Mouse (Mus musculus) limb, embryonic 12.5 days (tissue): ENCODE results near the gene Urb2. TPM values are rescaled to one million over a fixed set of nuclear protein-coding genes. Genes with fewer than 3 reads are reported as not detected.
"Not testable (repeated sequence)": the region's sequence is repeated elsewhere in the genome, so short reads cannot be mapped to it uniquely, and the experiment has no call there.

Experiments used
- ATAC-seq: fragments of 200-750 bp; cut with Nextera tagmentation; 2 replicates; pipeline ENCODE4 v1.8.0; 2017; ENCODE audit warnings: low read depth, moderate TSS enrichment; ENCODE audit not compliant: insufficient number of reproducible peaks, insufficient read depth, low FRiP score, low TSS enrichment
- H3K27ac ChIP-seq: fragments of 300-500 bp; sonication (generic); 2 replicates; pipeline ENCODE4 v1.5.1; 2016; ENCODE audit warnings: mild to moderate bottlenecking, moderate library complexity
- H3K27me3 ChIP-seq: fragments of 300-500 bp; sonication (generic); 2 replicates; pipeline ENCODE4 v1.6.1; 2016; ENCODE audit warnings: mild to moderate bottlenecking, moderate library complexity
- H3K36me3 ChIP-seq: fragments of 300-500 bp; sonication (generic); 2 replicates; pipeline ENCODE4 v1.6.1; 2016; ENCODE audit warnings: mild to moderate bottlenecking, moderate library complexity
- H3K4me1 ChIP-seq: fragments of 300-500 bp; sonication (generic); replicated peaks from 2 replicates; pipeline ENCODE4 v1.6.1; 2016
- H3K4me2 ChIP-seq: fragments of 300-500 bp; sonication (generic); 2 replicates; pipeline ENCODE4 v1.6.1; 2016; ENCODE audit warnings: mild to moderate bottlenecking, moderate library complexity
- H3K4me3 ChIP-seq: fragments of 300-500 bp; sonication (generic); replicated peaks from 2 replicates; pipeline ENCODE4 v1.5.1; 2016; ENCODE audit warnings: mild to moderate bottlenecking
- H3K9ac ChIP-seq: fragments of 300-500 bp; sonication (generic); replicated peaks from 2 replicates; pipeline ENCODE4 v1.6.1; 2016; ENCODE audit warnings: mild to moderate bottlenecking, moderate library complexity
- H3K9me3 ChIP-seq: fragments of 300-500 bp; sonication (generic); 2 replicates; pipeline ENCODE4 v1.6.1; 2016; ENCODE audit warnings: mild to moderate bottlenecking, moderate library complexity
- WGBS: fragments of 180-500 bp; shearing (Covaris S2); methylation state at CpG from one replicate; pipeline ENCODE4 v1.1.7; 2016; 5-methylcytosine and 5-hydroxymethylcytosine counted together
- polyA plus RNA-seq: library from polyadenylated mRNA; unstranded; fragments of >200 nt; fragmentation: Nextera tagmentation; extraction: Ambion mirVana; gene quantifications from 2 replicates; pipeline ENCODE4 v1.2.1, GENCODE M21; 2016

Gene Urb2
- polyA plus RNA-seq, 1 experiment from 2014 or later, result 5.1 TPM

GRCm38 (mm10) chr8:124014751-124015150 lies 6.6 kb upstream of the Urb2 start:
- Histone ChIP-seq H3K27ac (no peak overlapping the region), H3K9ac (no peak overlapping the region), H3K4me3 (no peak overlapping the region), H3K4me2 (no peak overlapping the region), H3K36me3 (peaks cover 7% of the 10 kb centered on the region; the same call in 1 of the 2 replicates), H3K27me3 (no peaks in the 10 kb centered on the region), H3K4me1 (peaks cover 7% of the 10 kb centered on the region), H3K9me3 (no peaks in the 10 kb centered on the region)
- no peak for ATAC-seq
- WGBS, result 87% methylated on average over 3 of the region's 3 CpGs

DNA sequence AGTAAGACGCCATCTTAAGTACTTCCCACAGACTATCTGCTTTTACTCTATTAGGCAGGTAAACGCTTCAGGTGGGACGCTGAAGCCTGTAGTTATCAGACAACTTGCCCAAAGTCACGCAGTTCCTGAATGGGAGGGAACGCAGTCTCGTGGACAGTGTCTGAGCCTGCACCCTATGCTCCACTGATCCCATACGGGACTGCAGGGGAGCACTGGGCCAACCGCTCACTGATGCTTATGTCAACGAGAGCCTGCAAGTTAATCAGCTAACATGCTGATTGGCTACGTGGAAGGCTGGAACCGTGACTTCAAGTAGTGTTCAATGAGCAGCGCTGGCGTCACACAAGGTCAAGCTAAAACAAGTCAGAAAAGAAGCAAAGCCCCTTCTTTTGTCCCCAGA lies 1.5 kb upstream of the Urb2 start:
- Histone ChIP-seq H3K4me3 (peak overlapping the region; percentile 70), H3K27ac (no peak overlapping the region), H3K9me3 (no peaks in the 10 kb centered on the region), H3K36me3 (peaks cover 17% of the 10 kb centered on the region), H3K4me2 (peak overlapping the region; percentile 69), H3K4me1 (peaks cover 23% of the 10 kb centered on the region), H3K9ac (0 out of 2 replicates have a peak overlapping the region, but pooled peaks have one; percentile 34), H3K27me3 (no peaks in the 10 kb centered on the region)
- ATAC-seq, result 0 out of 2 replicates have a peak, but pooled peaks have one; percentile 43
- 40% methylated on average over 13 of the region's 13 CpGs for WGBS

DNA sequence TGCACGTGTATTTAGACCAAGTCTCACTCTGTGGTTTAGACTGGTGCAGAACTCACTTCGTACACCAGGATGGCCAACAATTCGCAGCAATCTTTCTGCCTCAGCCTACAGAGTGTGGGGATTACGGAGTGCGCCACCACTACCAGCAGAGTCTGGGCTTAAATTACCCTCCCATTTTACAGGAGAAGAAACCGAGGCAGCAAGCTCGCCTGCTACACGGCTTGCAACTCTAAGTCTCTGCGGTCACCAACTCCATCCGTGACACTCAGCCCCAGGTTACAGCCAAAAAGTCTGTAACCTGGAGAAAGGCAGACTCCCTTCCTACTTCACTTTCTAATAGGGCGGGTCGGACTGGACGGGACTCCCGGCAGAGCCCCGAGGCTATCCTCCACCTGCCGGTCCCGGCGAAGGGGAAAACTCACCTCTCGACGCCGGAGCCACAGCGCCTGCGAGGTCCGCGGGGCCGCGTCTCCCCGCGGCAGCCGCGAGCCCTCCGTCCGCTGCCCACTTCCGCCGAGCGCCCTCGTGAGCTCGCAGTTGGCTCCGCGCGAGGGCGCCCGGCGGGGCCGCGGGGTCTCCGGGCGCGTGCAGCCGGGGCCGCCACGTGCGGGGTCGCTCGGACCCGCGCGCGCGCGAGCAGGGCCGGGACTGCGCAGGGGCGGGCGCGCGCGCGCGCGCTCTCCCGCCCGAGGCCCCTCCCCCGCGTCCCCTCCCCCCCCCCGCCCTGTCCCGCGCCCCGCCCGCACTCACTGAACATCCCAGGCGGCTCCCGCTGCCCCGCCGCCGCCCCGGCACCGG lies 670 bp upstream of the Urb2 start:
- H3K4me1 ChIP-seq, result peaks cover 23% of the 10 kb centered on the region
- ATAC-seq, result peak; percentile 81
- H3K4me2 ChIP-seq, result peak overlapping the region; percentile 69
- H3K36me3 ChIP-seq, result peaks cover 26% of the 10 kb centered on the region
- no peaks in the 10 kb centered on the region for H3K9me3 ChIP-seq
- peak overlapping the region; percentile 84 for H3K9ac ChIP-seq
- WGBS, result 1% methylated on average over 61 of the region's 87 CpGs
- peak overlapping the region; percentile 70 for H3K4me3 ChIP-seq
- no peaks in the 10 kb centered on the region for H3K27me3 ChIP-seq
- H3K27ac ChIP-seq, result peak overlapping the region; percentile 97

DNA sequence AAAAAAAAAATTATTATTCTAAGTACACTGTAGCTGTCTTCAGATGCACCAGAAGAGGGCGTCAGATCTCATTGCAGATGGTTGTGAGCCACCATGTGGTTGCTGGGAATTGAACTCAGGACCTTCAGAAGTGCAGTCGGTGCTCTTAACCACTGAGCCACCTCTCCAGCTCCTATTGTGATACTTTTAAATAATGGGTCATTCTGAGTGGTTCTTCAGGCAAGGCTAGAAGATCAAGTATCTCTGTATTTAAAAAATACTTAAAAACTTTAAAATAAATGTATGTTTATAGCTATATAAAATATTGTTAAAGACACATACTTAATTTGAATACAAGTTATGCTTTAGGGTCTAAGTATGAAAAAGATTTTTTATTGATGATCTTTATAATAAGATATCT lies 5.0 kb downstream of the Urb2 start:
- H3K4me1 ChIP-seq, H3K27ac ChIP-seq, ATAC-seq, H3K4me2 ChIP-seq, H3K9ac ChIP-seq, H3K4me3 ChIP-seq, H3K27me3 ChIP-seq, H3K9me3 ChIP-seq: not testable (repeated sequence)
- 81% methylated on average over 2 of the region's 2 CpGs for WGBS
- peaks cover 77% of the 10 kb centered on the region for H3K36me3 ChIP-seq

GRCm38 (mm10) chr8:124027831-124028230 lies 6.5 kb downstream of the Urb2 start:
- no peak for ATAC-seq
- Histone ChIP-seq H3K4me1 (no peaks in the 10 kb centered on the region), H3K27me3 (no peaks in the 10 kb centered on the region), H3K4me3 (no peak overlapping the region), H3K27ac (no peak overlapping the region), H3K4me2 (no peak overlapping the region), H3K9me3 (no peaks in the 10 kb centered on the region), H3K9ac (no peak overlapping the region), H3K36me3 (peaks cover 84% of the 10 kb centered on the region)
- WGBS, result 88% methylated on average over 6 of the region's 6 CpGs

- Histone ChIP-seq H3K4me2 (no peak overlapping the region), H3K27me3 (no peaks in the 10 kb centered on the region), H3K36me3 (peaks cover 87% of the 10 kb centered on the region), H3K4me3 (no peak overlapping the region), H3K9ac (no peak overlapping the region), H3K4me1 (no peaks in the 10 kb centered on the region), H3K9me3 (no peaks in the 10 kb centered on the region), H3K27ac (no peak overlapping the region)
- no peak for ATAC-seq
- WGBS, result 81% methylated on average over 5 of the region's 5 CpGs
Observed at GRCm38 (mm10) chr8:124033400-124033799, 12.1 kb downstream of the Urb2 start.

GRCm38 (mm10) chr8:124038121-124038520 lies 16.8 kb downstream of the Urb2 start:
- no peak for ATAC-seq
- H3K27me3 ChIP-seq, result no peaks in the 10 kb centered on the region
- H3K9ac ChIP-seq, result no peak overlapping the region
- WGBS, result 93% methylated on average over 7 of the region's 7 CpGs
- H3K4me2 ChIP-seq, result no peak overlapping the region
- no peak overlapping the region for H3K4me3 ChIP-seq
- no peaks in the 10 kb centered on the region for H3K4me1 ChIP-seq
- H3K36me3 ChIP-seq, result peaks cover 89% of the 10 kb centered on the region
- H3K9me3 ChIP-seq, result no peaks in the 10 kb centered on the region
- no peak overlapping the region for H3K27ac ChIP-seq

DNA sequence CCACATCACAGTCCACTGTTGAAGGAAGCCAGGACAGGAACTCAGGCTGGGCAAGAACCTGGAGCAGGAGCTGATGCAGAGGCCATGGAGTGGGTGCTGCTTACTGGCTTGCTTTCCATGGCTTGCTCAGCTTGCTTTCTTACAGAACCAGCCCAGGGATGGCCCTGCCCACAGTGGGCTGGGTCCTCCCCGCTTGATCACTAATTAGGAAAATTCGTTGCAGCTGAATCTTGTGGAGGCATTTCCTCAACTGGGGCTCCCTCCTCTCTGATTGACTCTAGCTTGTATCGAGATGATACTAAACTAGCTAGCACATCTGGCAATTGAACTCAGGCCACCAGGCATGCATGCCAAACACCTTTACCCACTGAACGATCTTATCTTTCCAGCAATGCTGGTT lies 18.0 kb downstream of the Urb2 start:
- H3K36me3 ChIP-seq, result peaks cover 89% of the 10 kb centered on the region
- 69% methylated on average over 4 of the region's 4 CpGs for WGBS

DNA sequence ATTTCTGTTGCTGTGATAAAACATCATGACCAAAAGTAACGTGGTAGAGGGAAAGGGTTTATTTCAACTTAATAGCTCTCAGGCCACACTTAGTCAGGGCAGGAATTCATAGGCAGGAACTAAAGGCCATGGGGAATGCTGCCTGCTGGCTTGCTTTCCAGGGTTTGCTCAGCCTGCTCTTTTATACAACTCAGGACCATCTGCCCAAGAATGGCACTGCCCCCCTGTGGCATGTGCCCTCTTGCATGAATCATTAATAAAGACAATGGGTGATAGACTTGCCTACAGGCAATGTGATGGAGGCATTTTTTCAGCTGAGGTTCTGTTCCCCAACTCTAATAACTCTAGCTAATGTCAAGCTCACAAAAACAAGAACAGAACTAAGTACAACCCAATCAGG lies 20.9 kb downstream of the Urb2 start:
- Histone ChIP-seq H3K4me3 (no peak overlapping the region), H3K9ac (no peak overlapping the region), H3K4me1 (no peaks in the 10 kb centered on the region), H3K27me3 (no peaks in the 10 kb centered on the region), H3K4me2 (no peak overlapping the region), H3K9me3 (no peaks in the 10 kb centered on the region), H3K27ac (no peak overlapping the region), H3K36me3 (peaks cover 86% of the 10 kb centered on the region)
- 62% methylated on average over 1 of the region's 1 CpGs for WGBS
- ATAC-seq, result no peak

More for the DNA sequence above, 18.0 kb downstream of the Urb2 start:
- Histone ChIP-seq H3K27me3 (no peaks in the 10 kb centered on the region), H3K9me3 (no peaks in the 10 kb centered on the region), H3K4me1 (no peaks in the 10 kb centered on the region), H3K9ac (no peak overlapping the region), H3K27ac (no peak overlapping the region), H3K4me2 (no peak overlapping the region), H3K4me3 (no peak overlapping the region)
- ATAC-seq, result no peak

DNA sequence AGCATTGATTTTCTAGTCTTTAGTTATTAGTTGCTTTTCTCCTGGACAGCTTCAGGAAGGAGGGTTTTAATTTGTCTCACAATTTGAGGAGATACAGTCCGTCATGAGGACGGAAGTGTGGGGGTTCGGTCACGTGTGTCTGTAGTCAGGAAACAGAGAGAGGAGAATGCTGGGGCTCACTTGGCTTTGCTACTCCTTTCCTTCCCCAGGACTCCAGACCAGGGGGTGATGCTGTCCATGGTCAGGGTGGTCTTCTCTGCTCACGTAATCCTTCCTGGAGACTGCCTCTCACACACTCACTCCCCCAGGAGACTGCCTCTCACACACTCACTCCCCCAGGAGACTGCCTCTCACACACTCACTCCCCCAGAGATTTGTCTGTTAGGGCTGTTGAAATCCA lies 23.1 kb downstream of the Urb2 start:
- no peak for ATAC-seq
- H3K27ac ChIP-seq, result no peak overlapping the region
- H3K4me1 ChIP-seq, result no peaks in the 10 kb centered on the region
- H3K9me3 ChIP-seq, result no peaks in the 10 kb centered on the region
- H3K27me3 ChIP-seq, result no peaks in the 10 kb centered on the region
- H3K9ac ChIP-seq, result no peak overlapping the region
- H3K36me3 ChIP-seq, result peaks cover 80% of the 10 kb centered on the region
- WGBS, result 88% methylated on average over 5 of the region's 5 CpGs
- no peak overlapping the region for H3K4me3 ChIP-seq
- H3K4me2 ChIP-seq, result no peak overlapping the region

DNA sequence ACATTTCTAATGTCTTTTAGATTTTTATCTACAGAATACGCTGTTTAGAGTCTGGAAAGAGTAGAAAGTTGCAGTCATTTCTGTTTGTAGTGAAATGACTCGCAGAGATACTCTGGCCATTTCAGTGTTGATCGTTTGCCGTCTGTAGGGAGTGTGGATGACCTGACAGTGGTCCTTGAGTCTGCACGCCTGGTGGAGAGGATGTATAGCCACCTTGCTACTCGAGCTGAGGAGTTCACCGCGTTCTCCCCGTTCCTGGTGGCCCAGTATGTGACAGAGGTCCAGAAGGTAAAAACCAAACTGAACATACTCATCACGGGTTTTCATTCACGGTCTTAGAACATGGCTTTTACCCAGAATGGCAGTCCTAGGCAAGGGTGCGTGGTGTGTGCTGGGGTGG lies 23.6 kb downstream of the Urb2 start:
- H3K9me3 ChIP-seq, result no peaks in the 10 kb centered on the region
- no peak for ATAC-seq
- WGBS, result 94% methylated on average over 12 of the region's 12 CpGs
- no peak overlapping the region for H3K4me2 ChIP-seq
- no peaks in the 10 kb centered on the region for H3K4me1 ChIP-seq
- H3K4me3 ChIP-seq, result no peak overlapping the region
- no peaks in the 10 kb centered on the region for H3K27me3 ChIP-seq
- no peak overlapping the region for H3K9ac ChIP-seq
- peaks cover 74% of the 10 kb centered on the region for H3K36me3 ChIP-seq
- no peak overlapping the region for H3K27ac ChIP-seq

DNA sequence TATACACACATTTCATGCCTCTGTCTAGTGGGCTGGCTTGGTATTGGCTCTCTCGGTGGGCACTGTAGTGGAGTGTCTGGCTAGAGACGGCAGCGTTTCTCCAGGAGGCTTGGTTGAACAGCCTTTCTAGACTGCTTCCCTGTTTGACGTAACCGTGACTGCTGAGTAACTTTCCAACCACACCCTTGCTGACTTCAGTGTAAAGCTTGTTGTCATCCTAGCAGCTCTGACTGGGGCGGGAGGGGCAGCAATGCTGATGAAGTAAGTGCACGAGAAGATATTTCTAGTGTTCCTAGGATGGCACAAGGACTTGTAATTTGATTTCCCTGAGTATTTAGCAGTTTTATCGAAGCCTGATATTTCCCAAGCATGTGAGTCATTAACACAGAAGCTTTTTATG lies 24.5 kb downstream of the Urb2 start:
- Histone ChIP-seq H3K27me3 (no peaks in the 10 kb centered on the region), H3K4me2 (no peak overlapping the region), H3K4me3 (no peak overlapping the region), H3K9ac (no peak overlapping the region), H3K36me3 (peaks cover 67% of the 10 kb centered on the region), H3K27ac (no peak overlapping the region), H3K4me1 (no peaks in the 10 kb centered on the region), H3K9me3 (no peaks in the 10 kb centered on the region)
- 92% methylated on average over 8 of the region's 8 CpGs for WGBS
- ATAC-seq, result no peak
